Mouse (Mus musculus) left cerebral cortex, adult 8-10 months (tissue): ENCODE data around the gene Slc39a3. TPM values are rescaled to one million over a fixed set of nuclear protein-coding genes. Genes with fewer than 3 reads are reported as not detected.

Experiments used
- DNase-seq, 2 experiments: peaks; one replicate each; pipeline ENCODE4 v3.0.0; 2022; ENCODE audit warnings: low spot score in 2 of 2
- total RNA-seq, 4 experiments: library from RNA; stranded (reverse); gene quantifications; 2 replicates each; pipeline ENCODE4 v1.2.4; 2022

The Slc39a3 gene
- total RNA-seq, 4 experiments from 2014 or later, result 53.9 to 58.9 (median 56.4) TPM

- no peak for DNase-seq
Measured at GRCm38 (mm10) chr10:80985970-80986701, 51.1 kb downstream of the Slc39a3 start.

DNA sequence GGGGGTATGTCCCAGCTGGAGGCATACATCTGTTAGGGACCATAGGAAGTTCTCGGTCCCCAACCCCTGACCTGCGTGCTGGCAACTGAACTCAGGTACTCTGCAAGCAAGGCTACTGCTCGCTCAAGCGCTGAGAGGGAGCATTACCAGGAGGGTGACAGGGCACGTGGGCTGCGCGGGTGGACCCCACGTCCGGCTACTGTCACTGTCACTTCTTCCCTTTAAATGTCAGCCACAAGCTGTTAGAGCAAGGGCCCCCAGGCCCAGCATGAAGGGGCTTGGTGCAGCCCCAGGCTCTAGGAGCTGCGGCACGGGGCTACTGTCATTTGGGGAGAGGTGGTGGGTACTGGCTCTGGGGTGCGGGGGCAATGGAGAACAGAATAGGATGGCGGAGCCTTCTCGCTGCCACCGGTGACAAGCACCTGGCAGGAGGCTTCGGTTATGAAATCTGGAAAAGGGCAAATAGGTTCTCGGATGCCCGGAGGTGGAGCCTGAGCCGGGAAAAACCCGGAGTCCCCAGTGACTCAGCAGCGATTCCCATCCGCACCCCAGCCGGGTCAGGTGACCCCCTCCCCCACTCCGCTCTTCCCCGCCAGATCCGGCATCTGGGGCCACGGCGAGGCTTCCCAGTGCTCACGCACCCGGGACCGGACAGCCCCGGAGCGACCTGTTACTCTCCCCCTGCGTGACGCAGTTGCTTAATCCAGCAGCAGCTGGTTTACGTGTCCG is 51.8 kb downstream of the Slc39a3 start:
- DNase-seq, result no peak

DNA sequence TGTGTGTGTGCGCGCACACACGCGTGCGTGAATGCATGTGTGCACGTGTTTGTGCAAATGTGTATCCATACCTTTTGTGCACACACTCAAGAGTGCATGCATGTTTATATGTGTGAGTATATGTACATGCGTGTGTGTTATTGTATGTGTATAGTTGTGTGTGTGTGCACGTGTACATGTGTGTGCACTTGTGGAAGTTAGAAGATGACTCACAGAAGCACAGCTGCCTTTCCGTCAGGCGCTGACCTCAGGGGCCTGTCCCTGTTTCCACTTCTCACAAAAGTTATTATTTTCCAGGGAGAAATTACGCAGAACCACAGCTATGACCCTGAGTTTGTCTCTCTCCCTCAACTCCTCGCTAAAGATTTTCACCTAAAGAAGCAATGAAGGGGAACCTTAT is 53.0 kb downstream of the Slc39a3 start:
- DNase-seq, result no peak

DNA sequence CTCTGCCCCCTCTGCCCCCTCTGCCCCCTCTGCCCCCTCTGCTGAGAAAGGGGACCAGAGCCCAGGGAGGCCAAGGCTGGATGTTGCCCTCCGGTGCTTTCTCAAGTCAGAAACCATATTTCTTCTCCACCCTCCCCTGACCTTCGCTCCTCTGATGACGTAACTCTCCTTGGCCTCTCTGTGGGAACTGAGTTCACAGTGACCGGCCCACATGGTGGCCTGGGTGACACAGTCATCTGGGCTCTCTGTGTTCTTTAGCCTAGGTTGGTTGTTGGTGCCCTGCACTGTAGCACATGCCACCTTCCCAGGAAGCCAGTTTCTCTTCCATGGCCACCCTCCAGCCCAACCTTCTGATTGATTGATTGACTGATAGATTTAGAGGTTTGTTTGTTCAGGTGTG is 54.8 kb downstream of the Slc39a3 start:
- no peak for DNase-seq

GRCm38 (mm10) chr10:80981564-80982112 is 55.6 kb downstream of the Slc39a3 start:
- no peak for DNase-seq

Other genes with a start within 250 kb of the Slc39a3 start
- 10 to 100 TPM; 35.5 to 53.7 (median 46.1) TPM for gene Sf3a2, start 239.2 kb downstream of the Slc39a3 start, total RNA-seq
- gene Plekhj1, start 238.8 kb downstream of the Slc39a3 start, total RNA-seq, result 10 to 100 TPM; 61.3 to 74.5 (median 66.4) TPM
- 1 to 10 TPM; 1.1 to 2.2 (median 1.7) TPM for gene Amh, start 232.2 kb downstream of the Slc39a3 start, total RNA-seq
- gene Jsrp1, start 223.9 kb downstream of the Slc39a3 start, total RNA-seq, result 1 to 10 TPM; 5.1 to 9.7 (median 6.2) TPM
- 100 to 1,000 TPM; 505 to 586 (median 560) TPM for gene Oaz1, start 210.8 kb downstream of the Slc39a3 start, total RNA-seq
- 10 to 100 TPM; 46.4 to 64.4 (median 48.1) TPM for gene Lingo3, start 193.4 kb downstream of the Slc39a3 start, total RNA-seq
- gene Lsm7, start 182.2 kb downstream of the Slc39a3 start, total RNA-seq, result 10 to 100 TPM; 35.4 to 57.9 (median 48.2) TPM
- 10 to 100 TPM; 42.1 to 52.3 (median 46.0) TPM for gene Sppl2b, start 182.2 kb downstream of the Slc39a3 start, total RNA-seq
- under 1 TPM; 0.22 to 0.60 (median 0.39) TPM for gene Tmprss9, start 165.6 kb downstream of the Slc39a3 start, total RNA-seq
- gene Timm13, start 136.5 kb downstream of the Slc39a3 start, total RNA-seq, result 100 to 1,000 TPM; 106 to 147 (median 124) TPM
- 10 to 100 TPM; 17.6 to 21.2 (median 20.1) TPM for gene Lmnb2, start 119.2 kb downstream of the Slc39a3 start, total RNA-seq
- 10 to 100 TPM; 13.8 to 24.0 (median 20.6) TPM for gene Gadd45b, start 107.4 kb downstream of the Slc39a3 start, total RNA-seq
- 100 to 1,000 TPM; 204 to 252 (median 224) TPM for gene Gng7, start 22.5 kb downstream of the Slc39a3 start, total RNA-seq
- gene Diras1, start 11.8 kb downstream of the Slc39a3 start, total RNA-seq, result 100 to 1,000 TPM; 115 to 131 (median 118) TPM
- gene Sgta, start 22.8 kb upstream of the Slc39a3 start, total RNA-seq, result 100 to 1,000 TPM; 165 to 176 (median 169) TPM
- gene Thop1, start 32.6 kb upstream of the Slc39a3 start, total RNA-seq, result 10 to 100 TPM; 37.2 to 47.4 (median 43.3) TPM
- gene Creb3l3, start 61.4 kb upstream of the Slc39a3 start, total RNA-seq, result under 1 TPM in 3 of 4 experiments, not detected in 1; 0.28 to 0.48 (median 0.37) TPM
- gene Map2k2, start 68.5 kb upstream of the Slc39a3 start, total RNA-seq, result 100 to 1,000 TPM; 121 to 132 (median 126) TPM
- gene Zbtb7a, start 97.8 kb upstream of the Slc39a3 start, total RNA-seq, result 100 to 1,000 TPM; 106 to 115 (median 112) TPM
- 10 to 100 TPM; 22.0 to 30.4 (median 27.9) TPM for gene Pias4, start 130.5 kb upstream of the Slc39a3 start, total RNA-seq
- 100 to 1,000 TPM; 928 to 998 (median 954) TPM for gene Eef2, start 139.2 kb upstream of the Slc39a3 start, total RNA-seq
- 10 to 100 TPM; 65.1 to 70.9 (median 68.9) TPM for gene Dapk3, start 145.6 kb upstream of the Slc39a3 start, total RNA-seq
- gene 4930442H23Rik, start 146.4 kb upstream of the Slc39a3 start, total RNA-seq, result not detected
- gene Nmrk2, start 164.6 kb upstream of the Slc39a3 start, total RNA-seq, result under 1 TPM in 1 of 4 experiments, not detected in 3; 0.18 TPM
- 100 to 1,000 TPM; 165 to 189 (median 171) TPM for gene Atcay, start 193.4 kb upstream of the Slc39a3 start, total RNA-seq
- gene Zfr2, start 195.7 kb upstream of the Slc39a3 start, total RNA-seq, result 10 to 100 TPM; 58.4 to 65.1 (median 60.8) TPM
- gene Matk, start 215.5 kb upstream of the Slc39a3 start, total RNA-seq, result 100 to 1,000 TPM; 167 to 192 (median 183) TPM
- gene Mrpl54, start 229.5 kb upstream of the Slc39a3 start, total RNA-seq, result 10 to 100 TPM; 39.8 to 51.5 (median 47.8) TPM
- 10 to 100 TPM; 24.3 to 38.6 (median 27.6) TPM for gene Apba3, start 229.5 kb upstream of the Slc39a3 start, total RNA-seq